Comparison of ENCODE assay signal across 22 mouse cellular contexts in the genomic region with DNA sequence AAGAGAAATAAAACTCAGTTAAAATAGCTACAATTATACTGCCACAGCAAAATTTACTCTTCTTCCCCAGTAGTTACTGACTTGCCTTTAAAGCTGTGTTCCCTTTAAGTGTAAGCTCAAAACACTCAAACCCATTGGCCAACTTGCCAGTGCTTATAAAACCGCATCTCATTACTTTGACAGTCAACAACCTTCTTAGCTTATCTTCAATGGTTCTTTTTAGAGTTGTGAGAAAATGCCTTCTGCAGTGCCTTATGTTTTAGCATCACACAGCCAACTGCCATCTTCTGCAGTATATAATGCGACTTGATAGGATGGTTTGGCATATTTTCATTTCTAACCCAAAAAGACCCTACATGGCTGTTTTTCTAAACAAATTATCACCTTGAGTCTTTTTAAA.
"Had no signal": no experiment of that assay in that cellular context is flagged by ENCODE, and none has a peak within 500 bp of the region (broad histone marks: within the 10 kb centered on the region; RNA-seq: fewer than 3 reads in every experiment).

No protein-coding gene starts in this region.

- H3K27me3 ChIP-seq: limb, embryonic 12.5 days; limb, embryonic 15.5 days; midbrain, embryonic 12.5 days; midbrain, embryonic 15.5 days; neural tube, embryonic 12.5 days; neural tube, embryonic 15.5 days; stomach, embryonic 15.5 days had no signal

- H3K4me2 ChIP-seq: limb, embryonic 12.5 days; limb, embryonic 15.5 days; liver, embryonic 11.5 days; lung, embryonic 14.5 days; midbrain, embryonic 12.5 days; midbrain, embryonic 15.5 days; neural tube, embryonic 12.5 days; neural tube, embryonic 15.5 days; stomach, embryonic 15.5 days had no signal

- ATAC-seq: liver, postnatal 0 days; lung, postnatal 0 days; midbrain, embryonic 15.5 days had no signal

- H3K9ac ChIP-seq: limb, embryonic 12.5 days; limb, embryonic 15.5 days; liver, embryonic 14.5 days; liver, postnatal 0 days; lung, embryonic 14.5 days; midbrain, embryonic 12.5 days; midbrain, embryonic 15.5 days; neural tube, embryonic 12.5 days; neural tube, embryonic 15.5 days; stomach, embryonic 15.5 days had no signal

- H3K36me3 ChIP-seq: limb, embryonic 12.5 days; limb, embryonic 15.5 days; midbrain, embryonic 12.5 days; midbrain, embryonic 15.5 days; neural tube, embryonic 12.5 days; neural tube, embryonic 15.5 days; stomach, embryonic 15.5 days had no signal

- H3K27ac ChIP-seq: limb, embryonic 12.5 days; limb, embryonic 15.5 days; liver, embryonic 14.5 days; macrophage; midbrain, embryonic 12.5 days; midbrain, embryonic 15.5 days; neural tube, embryonic 12.5 days; neural tube, embryonic 15.5 days; stomach, embryonic 15.5 days had no signal

- DNase-seq: kidney, postnatal 14 days; kidney, postnatal 4 days; left cerebral cortex, postnatal 4 days; liver, postnatal 0 days; lung, embryonic 14.5 days; right cerebral cortex, adult 18-20 months; right cerebral cortex, postnatal 14 days; right cerebral cortex, postnatal 4 days; thymus, adult 18-20 months; thymus, postnatal 14 days; thymus, postnatal 4 days had no signal

- H3K4me1 ChIP-seq: limb, embryonic 12.5 days; limb, embryonic 15.5 days; midbrain, embryonic 12.5 days; midbrain, embryonic 15.5 days; neural tube, embryonic 12.5 days; neural tube, embryonic 15.5 days; stomach, embryonic 15.5 days had no signal

- H3K4me3 ChIP-seq: limb, embryonic 12.5 days; limb, embryonic 15.5 days; midbrain, embryonic 12.5 days; midbrain, embryonic 15.5 days; neural tube, embryonic 12.5 days; neural tube, embryonic 15.5 days; stomach, embryonic 15.5 days had no signal

- H3K9me3 ChIP-seq: limb, embryonic 12.5 days; limb, embryonic 15.5 days; midbrain, embryonic 12.5 days; midbrain, embryonic 15.5 days; neural tube, embryonic 12.5 days; neural tube, embryonic 15.5 days; stomach, embryonic 15.5 days had no signal
